Mouse (Mus musculus): ENCODE data around the gene Hells. TPM values are rescaled to one million over a fixed set of nuclear protein-coding genes. Genes with fewer than 3 reads are reported as not detected.

Gene Hells
- total RNA-seq, 2 experiments from 2014 or later, result 2.5 to 3.7 TPM

Small RNA genes within 50 kb of the gene (microRNA-seq; reads per million reads assigned to microRNA genes)
- gene Gm23800, result 0 reads per million in 2 experiments

Other genes with a start within 250 kb of the Hells start
- gene Noc3l, start 111.7 kb upstream of the Hells start, total RNA-seq (2021), result 10 to 100 TPM; 14.2 to 15.3 TPM
- 10 to 100 TPM; 12.9 to 13.1 TPM for gene Tbc1d12, start 94.3 kb upstream of the Hells start, total RNA-seq (2021)
- gene Cyp2c55, start 76.1 kb downstream of the Hells start, total RNA-seq (2021), result under 1 TPM; 0.19 to 0.45 TPM
- gene Cyp2c65, start 130.1 kb downstream of the Hells start, total RNA-seq (2021), result under 1 TPM in 1 of 2 experiments, not detected in 1; 0.35 TPM
- not detected for gene Cyp2c66, start 183.0 kb downstream of the Hells start, total RNA-seq (2021)

Measured in left cerebral cortex, adult 18-20 months (tissue).